Mouse (Mus musculus) kidney, adult 2 months (tissue): ENCODE data around the gene Yif1a.

ENCODE experiments used
- CTCF ChIP-seq: fragments of 200-500 bp; conservative IDR thresholded peaks from 2 replicates; pipeline ENCODE4 v1.5.1; 2011; ENCODE audit warnings: low read depth, mild to moderate bottlenecking, control low read depth, low read length, moderate library complexity, mixed read lengths; ENCODE audit not compliant: insufficient read depth, insufficient read length
- POLR2A ChIP-seq: fragments of 200-500 bp; IDR thresholded peaks from one replicate; pipeline ENCODE4 v1.6.1; 2011; ENCODE audit warnings: low read depth, low read length, control low read depth

GRCm38 (mm10) chr19:5139640-5140039 lies 51.3 kb downstream of the Yif1a start:
- TF ChIP-seq CTCF (peak; percentile 34), POLR2A (no peak)
